Mouse (Mus musculus): ENCODE results near the gene Igfbp1.

- TF ChIP-seq CTCF (IDR thresholded peaks at IDR 0.05; ENCODE audit: low read depth, low read length) = no peak
- no peak for TF ChIP-seq POLR2A (IDR thresholded peaks at IDR 0.05; ENCODE audit: borderline replicate concordance, low read depth, low read length)
These were observed 16.1 kb downstream of the Igfbp1 start, which contains the start of gene Igfbp3 for GRCm38 (mm10) chr11:7213501-7214341.
